Mouse (Mus musculus): ENCODE data around the gene Saa2. TPM values are rescaled to one million over a fixed set of nuclear protein-coding genes. Genes with fewer than 3 reads are reported as not detected.
A peak's percentile ranks its signal among the peaks of the same experiment; 100 is the strongest.

Saa2 gene
- polyA plus RNA-seq, 1 experiment from 2014 or later = 0.09 TPM

DNA sequence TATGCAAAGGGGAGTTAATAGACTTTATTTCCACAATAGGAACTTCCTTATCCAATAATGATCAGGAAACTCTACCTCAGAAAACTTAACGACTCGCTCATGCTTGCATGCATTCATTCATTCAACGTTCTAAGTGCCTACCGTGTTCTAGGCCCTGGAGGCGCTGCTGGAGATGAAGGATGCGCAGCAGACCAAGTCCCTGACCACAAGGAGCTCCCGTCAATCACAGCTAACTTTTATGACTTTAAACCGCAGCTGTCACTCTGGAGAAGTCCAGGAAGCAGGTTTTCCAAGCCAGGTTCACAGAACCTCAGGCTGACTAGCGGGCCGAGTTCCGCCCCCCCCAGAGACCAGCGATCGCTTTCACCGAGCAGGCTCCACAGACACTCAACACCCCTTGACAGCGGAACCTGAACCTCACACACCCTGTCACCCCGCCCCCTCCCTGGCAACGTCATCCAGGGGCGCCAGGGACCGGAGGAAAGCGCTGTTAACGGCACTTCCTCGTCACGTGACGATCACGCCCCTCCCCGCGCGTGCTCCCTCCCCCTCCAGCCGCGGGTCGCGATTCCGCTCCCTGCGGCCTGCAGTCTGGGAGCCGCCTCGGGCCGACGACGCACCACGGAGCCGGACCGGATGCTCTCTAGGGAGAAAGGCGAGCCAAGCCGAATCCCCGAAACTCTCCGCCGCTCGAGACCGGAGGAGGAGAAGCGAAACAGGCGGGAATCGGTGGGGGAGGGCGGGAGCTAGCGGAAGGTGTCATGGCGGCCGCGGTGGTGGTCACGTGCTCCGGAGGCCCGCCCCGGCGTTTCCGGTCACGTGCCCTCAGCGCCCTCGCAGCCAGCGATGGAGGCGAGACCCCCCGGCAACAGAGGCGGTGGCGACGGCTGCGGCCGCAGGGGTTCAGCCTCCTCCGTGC lies 44.0 kb downstream of the Saa2 start, which contains the start of the genes Hps5 and Gtf2h1:
Hps5 (minus strand) TSS at position 778 of the 919 bp plus-strand sequence.
Gtf2h1 (plus strand) TSS at position 817 of the 919 bp plus-strand sequence.
- no peak for TF ChIP-seq CTCF (IDR thresholded peaks at IDR 0.05)
- ChIA-PET POLR2A (interaction anchor here (0.6 to 1.0 kb wide), 4 partner anchors 10 to 1370 kb away, joined by 3 to 4 read pairs (median 4); no protein-coding TSS in a partner anchor), CTCF (interaction anchor here (0.8 to 1.1 kb wide), 2 partner anchors 29 to 32 kb away, joined by 3 read pairs; no protein-coding TSS in a partner anchor)
- no peaks in the 10 kb centered on the region for H3K27me3 ChIP-seq
- ATAC-seq (peak; percentile 90), DNase-seq (ENCODE audit: low read depth, low spot score) (peak; percentile 68)
- in situ Hi-C loops (cut with MboI; ENCODE audit: low pct_unique_long_range_greater_than_20kb) = loop anchor here (10.0 kb wide), 1 partner anchor 209 kb away; the partner anchor contains the start of gene Spty2d1

DNA sequence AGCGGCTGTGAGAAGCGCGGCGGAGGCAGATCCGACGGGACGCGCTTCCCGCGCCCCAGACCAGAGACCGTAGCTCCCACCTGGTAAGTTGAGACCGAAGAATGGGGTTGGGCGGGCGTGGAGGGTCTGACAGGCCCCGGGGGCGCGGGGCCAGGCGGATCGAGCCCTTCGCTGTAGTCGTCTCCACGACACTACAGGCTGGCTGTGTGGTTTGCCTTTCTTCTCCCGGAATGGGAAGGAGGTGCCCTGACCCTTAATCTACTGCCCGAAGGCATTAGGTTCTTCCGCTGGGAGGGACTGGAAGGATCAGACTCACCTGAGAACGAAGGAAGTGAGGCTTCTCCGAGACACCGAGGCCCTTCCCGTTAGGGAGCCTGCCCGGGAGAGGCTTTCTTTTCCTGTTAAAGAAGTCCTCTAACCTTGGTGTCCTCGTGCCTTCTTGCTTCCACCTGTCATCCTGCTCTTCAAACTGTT lies 44.7 kb downstream of the Saa2 start:
- no peak for ATAC-seq
- in situ Hi-C loops (cut with MboI; ENCODE audit: low pct_unique_long_range_greater_than_20kb) = loop anchor here (10.0 kb wide), 1 partner anchor 209 kb away; the partner anchor contains the start of gene Spty2d1
- POLR2A ChIA-PET = interaction anchor here (0.6 to 1.0 kb wide), 3 partner anchors 10 to 1371 kb away, joined by 3 to 4 read pairs (median 3); no protein-coding TSS in a partner anchor

DNA sequence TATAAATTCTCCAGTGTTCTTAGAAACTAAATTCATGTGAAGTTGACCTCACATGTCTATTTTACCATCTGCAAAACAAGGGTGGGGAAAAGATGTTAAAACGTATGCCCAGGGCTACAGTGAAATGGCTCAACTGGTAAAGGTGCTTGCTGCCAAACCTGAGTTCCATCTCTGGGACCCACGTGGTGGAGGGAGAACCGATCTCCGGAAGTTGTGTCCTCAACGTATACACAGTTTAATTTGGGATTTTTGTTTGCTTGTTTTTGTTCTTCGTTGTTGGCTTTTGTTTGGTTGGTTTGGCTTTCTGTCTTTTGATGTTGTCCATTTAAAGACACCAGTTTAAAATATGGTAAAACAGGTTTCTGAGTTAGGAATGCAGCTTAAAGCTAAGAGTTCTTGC lies 45.2 kb downstream of the Saa2 start:
- DNase-seq (ENCODE audit: low read depth, low spot score) (no peak), ATAC-seq (no peak)
- POLR2A ChIA-PET = no interaction called here
- no peak for TF ChIP-seq CTCF (IDR thresholded peaks at IDR 0.05)
- in situ Hi-C loops (cut with MboI; ENCODE audit: low pct_unique_long_range_greater_than_20kb) = loop anchor here (10.0 kb wide), 1 partner anchor 208 kb away; the partner anchor contains the start of gene Spty2d1
- CTCF ChIA-PET = interaction anchor here (0.8 kb wide), 1 partner anchor 28 kb away, joined by 3 read pairs; no protein-coding TSS in a partner anchor
- H3K27me3 ChIP-seq = no peaks in the 10 kb centered on the region

More for the DNA sequence above, 44.7 kb downstream of the Saa2 start:
- H3K27me3 ChIP-seq = no peaks in the 10 kb centered on the region
- TF ChIP-seq CTCF (IDR thresholded peaks at IDR 0.05) = no peak
- DNase-seq (ENCODE audit: low read depth, low spot score) = no peak
- CTCF ChIA-PET = interaction anchor here (0.8 to 1.1 kb wide), 2 partner anchors 28 to 31 kb away, joined by 3 read pairs; no protein-coding TSS in a partner anchor

Other genes starting within 250 kb of the Saa2 start
- 13.4 TPM for gene Sergef, start 112.0 kb upstream of the Saa2 start, polyA plus RNA-seq (2021)
- not detected for gene Tph1, start 79.3 kb upstream of the Saa2 start, polyA plus RNA-seq (2021)
- gene Saal1, start 41.1 kb upstream of the Saa2 start, polyA plus RNA-seq (2021) = 10.3 TPM
- gene Saa3, start 36.1 kb upstream of the Saa2 start, polyA plus RNA-seq (2021) = 5.1 TPM
- not detected for gene Saa4, start 19.2 kb upstream of the Saa2 start, polyA plus RNA-seq (2021)
- not detected for gene Saa1, start 8.8 kb upstream of the Saa2 start, polyA plus RNA-seq (2021)
- 34.4 TPM for gene Hps5, start 44.3 kb downstream of the Saa2 start, polyA plus RNA-seq (2021)
- 45.2 TPM for gene Gtf2h1, start 44.3 kb downstream of the Saa2 start, polyA plus RNA-seq (2021)
- gene Ldha, start 89.7 kb downstream of the Saa2 start, polyA plus RNA-seq (2021) = 752 TPM
- gene Ldhc, start 109.4 kb downstream of the Saa2 start, polyA plus RNA-seq (2021) = not detected
- 139 TPM for gene Tsg101, start 168.2 kb downstream of the Saa2 start, polyA plus RNA-seq (2021)
- 14.3 TPM for gene Uevld, start 206.7 kb downstream of the Saa2 start, polyA plus RNA-seq (2021)
- not detected for gene Gm9999, start 231.8 kb downstream of the Saa2 start, polyA plus RNA-seq (2021)